Mouse (Mus musculus): ENCODE measurements around the gene Acta1. TPM values are rescaled to one million over a fixed set of nuclear protein-coding genes. Genes with fewer than 3 reads are reported as not detected.

The Acta1 gene
- total RNA-seq, 2 experiments from 2014 or later, result not detected

DNA sequence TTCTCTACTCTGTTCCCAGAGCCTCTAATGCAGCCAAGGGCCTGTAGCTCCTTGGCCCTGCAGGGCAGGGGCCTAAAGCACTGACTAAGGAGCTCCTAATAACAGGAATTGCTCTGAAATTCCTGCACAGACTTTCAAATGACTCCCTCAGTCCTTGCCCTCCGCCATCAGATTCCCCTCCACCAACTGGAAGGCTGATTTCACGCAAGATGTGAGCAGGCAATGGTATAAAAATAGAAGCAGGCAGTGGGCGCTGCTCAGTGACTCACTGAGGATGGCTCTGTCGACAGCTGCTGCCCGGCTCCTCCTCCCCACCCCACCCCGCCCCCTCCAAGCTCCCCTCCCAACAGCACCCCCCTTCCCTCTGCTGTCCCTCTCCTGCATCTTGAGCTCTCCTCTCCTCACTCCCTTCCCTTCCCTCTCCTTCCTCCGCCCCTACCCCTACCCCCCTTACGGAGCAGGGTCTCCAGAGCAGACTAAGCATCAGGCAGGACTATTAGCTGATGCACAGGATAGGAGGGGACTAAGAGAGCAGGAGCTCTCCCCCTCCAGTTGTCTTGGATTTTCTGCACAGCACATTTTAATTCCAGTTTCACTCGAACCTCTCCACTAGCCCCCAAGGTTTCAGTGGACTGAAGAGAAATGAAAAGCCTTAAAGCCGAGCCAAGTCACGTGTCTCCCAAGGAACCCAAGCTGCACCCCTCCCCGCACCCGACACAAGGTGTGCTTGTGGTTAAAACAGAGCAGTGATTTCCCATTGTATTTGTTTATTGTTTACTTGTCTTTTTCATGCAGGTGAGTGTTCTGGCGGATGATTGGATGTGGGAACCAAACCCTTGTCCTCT lies 9.6 kb downstream of the Acta1 start:
- 0 out of 2 replicates have a peak, but pooled peaks have one; percentile 25 for ATAC-seq (replicated peaks; ENCODE audit: poor library complexity, severe bottlenecking)

DNA sequence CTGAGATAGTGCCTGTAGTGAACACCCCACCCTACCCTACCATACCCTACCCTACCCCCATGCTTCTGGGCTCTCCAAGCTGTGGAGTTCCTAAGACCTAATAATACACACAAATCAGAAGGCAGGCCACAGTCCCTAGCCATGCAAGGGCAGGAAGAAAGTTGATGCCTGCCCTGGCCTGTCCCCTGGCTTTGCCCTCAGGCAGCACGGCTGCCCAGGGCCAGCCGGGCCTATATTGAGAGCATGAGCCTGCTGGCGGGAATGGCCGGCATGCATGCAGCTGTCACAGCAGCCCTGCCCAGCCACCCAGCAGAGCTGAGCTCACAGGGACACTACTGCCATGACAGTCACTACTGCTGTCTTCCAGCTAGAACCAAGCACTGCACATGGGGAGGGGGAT lies 11.5 kb downstream of the Acta1 start:
- no peak for ATAC-seq (replicated peaks; ENCODE audit: poor library complexity, severe bottlenecking)

DNA sequence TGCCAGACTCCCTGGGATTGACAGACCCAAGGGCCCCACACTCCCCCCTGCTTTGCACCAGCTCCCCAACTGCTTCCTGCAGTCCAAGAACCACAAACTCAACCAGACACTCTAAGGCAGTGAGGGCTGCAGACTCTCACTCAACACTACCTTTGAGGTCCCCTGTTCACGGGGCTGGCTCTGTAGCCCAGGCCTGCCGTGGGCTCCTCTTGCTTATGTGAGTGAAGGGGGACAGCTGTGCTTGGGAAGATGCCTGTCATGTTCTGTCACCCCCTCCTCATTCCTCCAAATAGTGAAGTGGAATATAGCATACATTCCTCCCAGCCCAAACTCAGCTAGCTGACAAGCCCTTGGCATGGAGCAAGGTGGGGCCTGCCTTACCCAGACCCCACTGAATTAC lies 12.1 kb downstream of the Acta1 start:
- no peak for ATAC-seq (replicated peaks; ENCODE audit: poor library complexity, severe bottlenecking)

DNA sequence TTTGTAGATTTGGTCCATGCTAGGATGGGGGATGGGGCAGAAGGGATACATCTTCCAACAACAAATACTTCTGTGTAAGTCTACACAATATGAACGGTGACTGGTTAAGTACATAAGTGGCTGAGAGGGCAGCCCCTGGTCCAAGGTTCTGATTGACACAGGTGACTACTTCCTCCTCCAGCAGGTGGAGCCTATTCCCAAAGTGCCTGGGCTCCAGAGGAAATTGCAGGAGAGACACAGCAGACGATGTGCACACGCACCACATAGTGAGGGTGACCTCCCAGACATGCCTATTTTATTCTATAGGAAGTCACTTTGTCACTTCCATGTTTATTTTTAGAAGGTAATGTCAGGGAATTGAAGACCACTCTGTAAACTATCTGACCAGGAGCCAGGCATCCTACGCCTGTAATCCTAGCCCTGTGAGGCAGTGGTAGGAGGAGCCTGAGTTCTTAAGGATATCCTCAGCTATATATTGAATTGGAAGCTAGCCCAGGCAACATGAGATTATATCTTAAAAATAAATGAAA lies 13.7 kb downstream of the Acta1 start:
- ATAC-seq (replicated peaks; ENCODE audit: poor library complexity, severe bottlenecking), result no peak

DNA sequence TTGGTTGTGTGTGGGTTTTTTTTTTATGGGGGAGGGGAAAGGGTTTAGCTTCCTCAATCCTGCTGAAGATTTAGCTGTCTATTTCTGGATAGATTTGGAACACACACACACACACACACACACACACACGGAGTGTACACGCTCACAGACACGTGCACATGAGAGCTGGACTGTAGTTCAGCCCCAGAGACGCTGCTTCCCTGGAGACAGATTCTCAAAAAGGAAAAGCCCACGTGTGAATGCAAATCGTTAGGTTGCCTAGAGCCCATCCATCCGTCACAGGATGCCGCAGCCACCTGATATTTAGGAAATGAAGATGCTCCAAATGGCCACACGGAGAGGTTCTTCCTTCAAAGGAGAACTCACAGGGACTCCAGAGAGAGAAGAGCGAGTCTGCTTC lies 14.3 kb downstream of the Acta1 start:
- no peak for ATAC-seq (replicated peaks; ENCODE audit: poor library complexity, severe bottlenecking)

DNA sequence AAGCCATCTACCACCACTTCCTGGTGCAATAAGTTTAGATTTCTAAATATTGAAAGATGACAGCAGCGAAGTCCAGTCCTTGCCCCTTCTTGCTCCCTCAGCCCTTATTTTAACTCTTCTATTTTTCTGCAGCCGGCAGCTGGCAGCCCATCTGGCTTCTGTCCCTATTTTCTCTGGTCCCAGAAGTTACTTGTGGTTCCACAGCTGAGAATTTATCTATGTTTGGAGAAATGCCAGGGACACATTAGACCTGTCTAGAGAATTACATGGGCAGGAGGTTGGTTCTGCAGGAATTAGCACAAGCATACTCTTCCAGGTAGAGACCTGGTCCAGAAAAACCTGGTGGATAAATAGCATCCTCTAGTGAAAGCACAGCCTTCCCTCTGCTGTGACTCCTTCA lies 16.7 kb downstream of the Acta1 start:
- no peak for ATAC-seq (replicated peaks; ENCODE audit: poor library complexity, severe bottlenecking)

DNA sequence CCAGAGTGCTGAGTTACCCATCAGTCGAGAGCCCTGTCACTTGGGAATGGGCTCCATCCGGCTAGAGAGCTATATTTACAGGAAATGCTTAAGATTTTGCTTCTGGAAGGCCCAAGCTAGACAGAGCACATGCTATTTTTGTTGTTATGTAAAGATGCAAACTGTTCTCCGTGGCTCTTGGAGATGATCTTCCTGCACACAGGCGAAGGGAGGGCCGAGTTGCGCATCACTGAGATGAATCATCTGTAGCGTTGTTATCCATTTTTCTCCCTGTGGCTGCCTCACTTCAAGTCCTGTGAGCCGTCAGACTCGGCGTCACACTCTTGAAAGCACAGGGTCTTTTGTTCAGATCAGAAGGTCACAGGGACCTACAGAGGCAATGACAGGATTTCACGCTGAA lies 20.2 kb downstream of the Acta1 start:
- ATAC-seq (replicated peaks; ENCODE audit: poor library complexity, severe bottlenecking), result no peak

DNA sequence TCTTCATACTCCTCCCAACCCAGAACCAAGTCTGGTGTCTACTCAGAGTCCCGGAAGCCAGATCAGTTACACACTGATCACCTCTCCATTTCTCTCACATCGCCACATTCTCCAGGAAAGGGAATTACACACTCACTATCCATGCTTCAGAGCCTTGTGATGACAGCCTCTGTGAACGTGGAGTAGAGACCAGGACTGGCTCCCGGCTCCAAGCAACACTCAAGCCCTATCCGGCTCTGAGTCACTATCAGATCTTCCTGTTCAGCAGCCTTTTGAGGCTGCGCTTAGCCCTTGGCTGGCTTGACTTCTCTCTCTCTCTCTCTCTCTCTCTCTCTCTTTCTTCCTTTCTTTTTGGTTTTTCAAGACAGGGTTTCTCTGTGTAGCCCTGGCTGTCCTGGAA lies 21.2 kb downstream of the Acta1 start:
- no peak for ATAC-seq (replicated peaks; ENCODE audit: poor library complexity, severe bottlenecking)

DNA sequence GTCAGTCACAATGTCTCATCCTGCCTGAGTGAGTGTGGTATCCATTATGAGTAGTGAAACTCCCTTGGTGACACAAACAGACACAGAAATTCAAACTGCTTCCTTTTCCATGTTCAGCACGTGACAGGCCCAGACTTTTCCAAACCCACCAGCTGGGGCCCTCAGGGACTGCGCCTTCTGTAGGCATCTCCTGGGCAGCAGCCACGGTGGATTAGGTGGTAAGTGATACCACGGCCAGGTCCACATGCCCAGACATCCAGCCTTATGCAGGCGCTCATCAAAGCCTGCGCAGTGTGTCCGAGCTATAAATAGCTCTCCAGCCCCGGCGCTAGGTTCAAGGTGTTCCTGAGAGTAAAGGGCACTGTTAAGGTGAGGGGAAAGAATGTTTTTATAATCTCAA lies 22.5 kb downstream of the Acta1 start:
- no peak for ATAC-seq (replicated peaks; ENCODE audit: poor library complexity, severe bottlenecking)

DNA sequence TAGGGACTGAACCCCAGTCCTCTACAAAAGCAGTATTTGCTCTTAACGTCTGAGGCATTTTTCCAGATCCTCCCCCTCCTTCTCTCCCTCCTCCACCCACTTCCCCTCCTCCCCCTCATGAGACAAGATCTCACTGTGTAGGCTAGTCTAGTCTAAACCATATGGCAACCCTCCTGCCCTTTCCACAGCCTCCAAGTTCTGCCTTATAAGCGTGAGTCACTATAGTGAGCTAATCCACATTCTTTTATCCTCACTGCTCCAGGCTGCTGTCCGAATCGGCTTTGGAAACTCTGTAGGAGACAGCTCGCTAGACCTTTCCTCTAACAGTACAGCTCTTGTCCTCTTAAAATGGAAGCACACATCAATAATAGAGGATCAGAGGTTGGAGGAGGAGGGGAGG lies 27.6 kb downstream of the Acta1 start:
- ATAC-seq (replicated peaks; ENCODE audit: poor library complexity, severe bottlenecking), result no peak

DNA sequence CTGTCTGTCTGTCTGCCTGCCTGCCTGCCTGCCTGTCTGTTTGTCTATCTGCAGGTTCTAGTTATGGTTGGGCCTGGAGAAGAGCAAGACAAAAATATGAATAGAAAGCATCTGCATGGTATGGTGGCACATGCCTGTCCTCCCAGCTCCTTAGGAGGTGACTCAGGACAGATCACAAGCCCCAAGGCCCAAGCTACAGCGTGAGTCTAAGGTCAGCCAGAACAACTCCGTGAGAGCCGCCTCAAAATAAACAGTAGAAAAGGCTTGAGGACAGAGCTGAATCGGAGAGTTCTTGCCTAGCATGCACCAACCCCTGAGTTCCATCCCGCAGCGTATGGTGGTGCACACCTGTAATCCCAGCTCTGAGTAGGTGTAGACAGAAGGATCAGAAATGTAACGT lies 28.8 kb downstream of the Acta1 start:
- no peak for ATAC-seq (replicated peaks; ENCODE audit: poor library complexity, severe bottlenecking)

DNA sequence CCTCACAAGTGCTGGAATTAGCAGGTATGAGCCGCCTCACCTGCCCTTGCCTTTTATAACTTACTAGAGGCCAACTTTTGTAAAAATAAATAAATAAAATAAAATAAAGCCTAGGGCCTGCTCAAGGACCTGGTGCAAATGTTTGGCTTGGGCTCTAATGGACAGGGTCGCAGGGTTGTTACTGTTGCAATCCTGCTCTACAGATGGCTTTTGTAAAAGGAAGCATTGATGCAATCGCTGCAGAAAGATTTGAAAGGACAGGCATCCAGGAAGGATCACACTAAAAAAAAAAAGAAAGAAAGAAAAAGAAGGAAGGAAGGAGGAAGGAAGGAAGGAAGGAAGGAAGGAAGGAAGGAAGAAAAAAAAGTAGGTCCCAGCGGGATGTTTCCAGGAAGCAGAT lies 34.2 kb downstream of the Acta1 start:
- no peak for ATAC-seq (replicated peaks; ENCODE audit: poor library complexity, severe bottlenecking)

DNA sequence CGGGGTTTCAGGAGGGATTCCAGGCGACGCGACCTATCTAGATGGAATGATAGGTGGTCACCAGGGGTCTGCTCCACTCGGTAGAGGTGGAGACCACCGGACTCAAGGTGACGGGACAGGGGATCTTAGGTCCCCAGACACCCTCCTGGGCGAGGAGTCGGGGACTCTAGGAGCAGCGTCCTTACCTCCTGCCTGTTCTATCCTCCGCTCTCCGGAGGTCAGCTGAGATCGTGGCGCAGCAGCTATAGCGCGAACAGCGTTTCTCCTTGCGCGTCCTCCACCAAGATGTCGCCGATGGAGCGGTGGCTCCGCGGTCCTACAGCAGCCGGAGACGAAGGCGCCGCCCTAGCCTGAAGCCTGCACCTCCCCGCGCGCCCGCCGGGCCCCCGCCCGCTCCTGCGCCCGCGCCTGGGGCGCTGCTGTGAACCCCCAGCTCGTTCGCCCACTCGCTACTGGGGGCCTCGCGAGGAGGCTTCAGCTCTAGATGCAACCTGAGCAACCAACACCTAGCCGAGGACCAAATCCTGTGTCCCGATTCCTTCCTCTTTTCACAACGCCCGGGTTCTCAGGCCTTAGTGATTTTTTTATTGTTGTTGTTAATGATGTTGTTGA lies 34.8 kb downstream of the Acta1 start, which contains the start of gene Ccsap:
Gene Ccsap (minus strand): TSS at position 562 of the 612 bp plus-strand sequence.
- peak; percentile 42 for ATAC-seq (replicated peaks; ENCODE audit: poor library complexity, severe bottlenecking)

DNA sequence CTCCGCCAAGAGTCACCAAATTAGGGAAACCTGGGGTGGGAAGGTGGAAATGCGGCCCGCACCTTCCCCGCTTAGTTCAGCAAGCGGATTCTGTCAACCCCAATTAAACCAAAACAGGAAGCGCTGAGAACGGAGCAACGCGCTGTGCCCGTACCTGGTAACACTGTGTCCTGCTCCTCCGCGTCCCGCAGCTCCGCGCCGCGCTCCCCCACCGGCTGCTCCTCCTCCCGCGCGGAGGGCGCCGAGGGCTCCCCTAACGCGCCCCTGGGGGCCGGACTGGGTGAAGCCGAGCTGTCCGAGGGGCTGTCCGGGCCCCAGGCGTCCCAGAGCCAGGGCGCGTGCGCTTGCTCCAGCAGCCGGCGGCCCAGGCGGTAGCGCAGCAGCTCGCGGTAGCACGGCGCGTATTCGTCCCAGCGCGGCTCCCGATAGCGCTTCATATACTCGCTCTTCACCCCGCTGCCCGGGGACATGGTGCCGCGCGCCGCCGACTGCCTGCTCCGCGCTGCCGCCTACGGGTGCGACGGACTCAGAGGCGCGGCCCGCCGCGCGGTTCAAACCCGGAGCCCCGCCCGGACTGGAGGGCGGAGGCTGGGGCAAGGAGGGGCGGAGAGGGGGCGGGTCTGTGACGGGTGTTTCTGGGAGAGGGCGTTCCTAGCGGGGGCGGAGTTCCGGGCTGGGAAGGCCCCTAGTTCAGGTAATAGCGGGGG lies 35.5 kb downstream of the Acta1 start:
- ATAC-seq (replicated peaks; ENCODE audit: poor library complexity, severe bottlenecking), result peak; percentile 90

DNA sequence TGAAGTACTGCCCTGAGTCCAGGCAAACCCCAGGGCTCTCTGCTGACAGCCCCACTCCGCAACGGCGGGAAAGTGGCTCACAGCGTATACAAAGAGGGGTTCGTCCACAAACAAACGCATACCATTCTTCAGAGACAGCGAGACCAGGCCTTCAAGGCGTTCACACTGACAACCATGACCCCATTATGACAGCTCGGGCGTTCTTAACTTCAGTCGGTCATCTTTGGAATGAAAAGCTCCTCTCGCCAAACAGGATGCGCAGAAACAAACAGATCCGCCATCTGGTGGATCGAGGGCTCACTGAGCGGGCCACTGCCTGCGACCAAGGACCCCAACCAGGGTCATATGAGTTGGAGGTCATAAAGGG lies 36.0 kb downstream of the Acta1 start:
- 0 out of 2 replicates have a peak, but pooled peaks have one; percentile 0 for ATAC-seq (replicated peaks; ENCODE audit: poor library complexity, severe bottlenecking)

DNA sequence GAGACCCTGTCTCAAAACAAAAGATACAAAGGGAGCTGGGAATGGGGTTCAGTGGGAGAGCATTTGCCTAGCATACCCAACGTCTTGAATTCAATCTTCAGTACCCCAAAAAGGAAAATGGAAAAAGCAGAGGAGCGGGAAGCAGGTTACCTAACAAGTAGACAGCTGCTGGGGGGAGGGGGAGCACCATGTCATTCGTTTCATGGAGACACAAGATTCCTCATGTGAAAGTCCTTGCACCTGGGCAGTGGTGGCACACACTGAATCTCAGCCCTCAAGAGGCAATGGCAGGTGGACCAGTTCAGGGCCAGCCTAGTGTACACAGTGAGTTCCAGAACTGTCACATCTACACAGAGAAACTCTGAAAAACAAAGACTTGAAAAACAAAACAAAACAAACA lies 37.2 kb downstream of the Acta1 start:
- no peak for ATAC-seq (replicated peaks; ENCODE audit: poor library complexity, severe bottlenecking)

DNA sequence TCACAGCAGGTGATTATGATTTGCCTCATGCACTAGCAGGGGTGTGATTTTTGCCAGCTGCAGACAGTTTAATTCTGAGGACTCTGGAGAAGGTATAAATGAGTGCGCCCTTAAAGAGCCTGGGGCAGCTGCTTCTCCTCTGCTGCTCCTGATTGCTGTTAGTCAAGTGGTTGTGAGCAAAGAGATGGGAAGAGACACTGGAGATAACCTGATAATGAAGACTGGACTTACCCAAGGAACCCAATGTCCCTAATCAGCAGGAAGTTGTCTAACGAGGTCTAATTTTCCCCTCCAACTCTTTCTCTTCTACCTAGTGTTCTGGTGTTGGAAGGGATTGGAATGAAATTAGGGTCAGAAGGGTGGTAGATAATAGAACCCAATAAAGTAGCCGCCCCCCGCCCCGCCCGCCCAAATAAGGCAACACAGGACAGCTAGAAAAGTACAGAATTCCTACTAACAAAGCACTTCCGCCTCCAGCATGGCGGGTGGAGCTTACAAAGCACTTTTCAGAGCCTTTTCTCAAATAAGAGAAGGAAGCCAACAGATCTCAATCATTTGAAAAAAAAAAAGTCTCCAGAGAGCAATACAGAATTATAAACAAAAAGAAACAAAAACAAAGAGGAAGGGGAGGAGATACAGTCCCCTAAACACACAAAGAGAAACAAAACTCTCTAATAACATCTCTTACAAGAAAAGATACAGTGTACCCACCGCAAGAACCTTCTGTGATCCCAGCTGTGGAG lies 39.6 kb downstream of the Acta1 start:
- no peak for ATAC-seq (replicated peaks; ENCODE audit: poor library complexity, severe bottlenecking)

DNA sequence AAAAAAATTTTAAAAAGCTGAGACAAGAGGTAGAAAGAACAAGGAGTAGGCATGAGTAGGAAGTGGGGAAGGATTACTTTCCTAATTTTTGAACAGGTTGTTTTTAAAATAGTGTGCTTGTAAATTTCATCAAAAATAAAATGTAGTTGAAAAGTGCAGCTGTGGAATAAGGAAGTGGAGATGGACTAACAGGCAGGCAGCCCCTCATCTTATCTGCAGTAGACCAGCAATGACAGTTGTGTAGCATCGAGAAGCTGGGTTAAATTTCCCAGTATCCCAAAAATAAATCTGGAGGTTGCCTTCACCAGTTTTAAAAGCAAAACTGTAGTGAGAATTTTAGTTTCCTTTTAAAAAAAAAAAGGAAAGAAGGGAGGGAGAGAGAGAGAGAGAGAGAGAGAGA lies 40.3 kb downstream of the Acta1 start:
- ATAC-seq (replicated peaks; ENCODE audit: poor library complexity, severe bottlenecking), result no peak

DNA sequence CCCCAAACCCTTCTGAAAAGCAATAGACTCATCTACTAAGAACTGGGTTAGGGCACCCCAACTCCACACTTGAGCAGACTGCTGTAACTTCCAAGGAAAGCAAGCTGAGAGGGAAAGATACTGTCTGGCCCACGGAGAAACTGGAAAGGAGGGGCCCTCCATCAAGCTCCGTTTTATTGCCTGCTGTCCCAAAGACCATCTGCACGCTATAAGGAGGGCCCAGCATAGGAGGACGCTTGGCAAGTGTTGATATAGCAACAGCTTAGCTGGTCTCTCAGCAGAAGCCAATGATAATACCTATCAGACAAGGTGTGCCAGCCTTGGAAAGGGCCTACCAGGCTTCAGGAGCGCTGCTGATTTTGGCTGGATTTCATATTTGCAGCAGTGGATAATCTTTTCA lies 43.0 kb downstream of the Acta1 start:
- no peak for ATAC-seq (replicated peaks; ENCODE audit: poor library complexity, severe bottlenecking)

DNA sequence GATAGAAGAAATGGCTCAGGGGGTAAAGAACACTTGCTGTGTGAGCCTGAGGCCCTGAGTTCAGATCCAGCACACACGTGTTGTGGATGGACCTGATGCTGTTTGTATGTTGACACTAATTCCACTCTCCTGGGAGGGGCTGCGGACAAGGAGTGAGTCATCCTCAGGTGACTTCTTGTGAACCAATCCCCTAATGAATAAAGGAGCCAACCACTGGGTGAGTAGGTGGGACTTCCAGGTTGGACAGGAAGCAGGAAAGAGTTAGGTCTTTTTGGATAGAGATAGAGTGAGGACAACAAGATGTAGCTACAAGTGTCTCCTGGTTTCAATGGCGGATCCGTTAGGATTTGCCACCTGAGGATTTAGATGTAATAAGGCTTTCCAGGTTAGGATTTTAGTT lies 45.2 kb downstream of the Acta1 start:
- no peak for ATAC-seq (replicated peaks; ENCODE audit: poor library complexity, severe bottlenecking)
